Mouse (Mus musculus) gastrocnemius, postnatal 4 days (tissue): ENCODE measurements around the gene Prl2c5. TPM values are rescaled to one million over a fixed set of nuclear protein-coding genes. Genes with fewer than 3 reads are reported as not detected.
A peak's percentile ranks its signal among the peaks of the same experiment; 100 is the strongest.
"Not testable (repeated sequence)": the region's sequence is repeated elsewhere in the genome, so short reads cannot be mapped to it uniquely, and the experiment has no call there.

ENCODE experiments used
- DNase-seq, 2 experiments: peaks; one replicate each; pipeline ENCODE4 v3.0.0; 2021 to 2022; ENCODE audit warnings: low spot score in 2 of 2, mixed read lengths in 2 of 2
- long read RNA-seq, 2 experiments: library from polyadenylated mRNA; stranded (forward); transcript quantifications; one replicate each; pipeline ENCODE4 v2.0.0; 2021
- total RNA-seq, 2 experiments: library from RNA; stranded (reverse); gene quantifications; 2 replicates each; pipeline ENCODE4 v1.2.3; 2021

Gene Prl2c5
- total RNA-seq = not detected
- long read RNA-seq, experiment 1 = 0 reads
- long read RNA-seq, experiment 2 = 0 reads

GRCm38 (mm10) chr13:13182415-13182814, at the start of gene Prl2c5:
TSS of gene Prl2c5 (plus strand) at chr13:13182715.
- not testable (repeated sequence) for DNase-seq

- not testable (repeated sequence) for DNase-seq
These were observed 19.6 kb upstream of the Prl2c5 start for GRCm38 (mm10) chr13:13162777-13163485.

GRCm38 (mm10) chr13:13168631-13169030, 13.9 kb upstream of the Prl2c5 start:
- DNase-seq = not testable (repeated sequence)

- DNase-seq = not testable (repeated sequence)
These were observed 8.8 kb upstream of the Prl2c5 start for GRCm38 (mm10) chr13:13173616-13174136.

- DNase-seq = not testable (repeated sequence)
These were observed 6.8 kb upstream of the Prl2c5 start for GRCm38 (mm10) chr13:13175736-13176135.

GRCm38 (mm10) chr13:13211168-13211567, 28.7 kb downstream of the Prl2c5 start:
- not testable (repeated sequence) for DNase-seq

GRCm38 (mm10) chr13:13216363-13216762, 33.8 kb downstream of the Prl2c5 start:
- DNase-seq = not testable (repeated sequence)

GRCm38 (mm10) chr13:13220231-13220630, 37.7 kb downstream of the Prl2c5 start:
- not testable (repeated sequence) for DNase-seq

GRCm38 (mm10) chr13:13237456-13237855, 54.9 kb downstream of the Prl2c5 start:
- peak in 1 of 2 experiments; percentile 37 for DNase-seq

Other genes starting within 250 kb of the Prl2c5 start
- gene Prl2c2, start 177.3 kb upstream of the Prl2c5 start, total RNA-seq = not detected
- gene Gpr137b, start 211.3 kb downstream of the Prl2c5 start, total RNA-seq = 10 to 100 TPM; 11.0 to 12.9 TPM